Mouse (Mus musculus) liver, adult 2 months (tissue): ENCODE data around the gene Mras.

Experiments
- CTCF ChIP-seq: fragments of 200-500 bp; IDR thresholded peaks from 2 replicates; pipeline ENCODE4 v1.5.1; 2011; ENCODE audit warnings: low read depth, low read length, control low read depth
- POLR2A ChIP-seq: fragments of 200-500 bp; IDR thresholded peaks from 2 replicates; pipeline ENCODE4 v1.6.1; 2011; ENCODE audit warnings: low read length, control low read depth; ENCODE audit not compliant: insufficient read depth; ENCODE audit errors: extremely low read depth

GRCm38 (mm10) chr9:99480764-99481163 lies 43.6 kb upstream of the Mras start:
- no peak for TF ChIP-seq CTCF
- TF ChIP-seq POLR2A: no peak
